Mouse (Mus musculus): ENCODE results near the gene Crebzf.

GRCm38 (mm10) chr7:90456845-90457468 is 14.4 kb downstream of the Crebzf start, which contains the start of gene Tmem126a:
- peak; percentile 52 for TF ChIP-seq CTCF (IDR thresholded peaks at IDR 0.05; ENCODE audit: low read depth)
- no peak for TF ChIP-seq EP300 (optimal IDR thresholded peaks at IDR 0.05)
